13 mouse cellular contexts compared by ENCODE assay signal in genomic region chr16:81068330-81068729, GRCm38 (mm10).
DNase-seq lines count a peak whose midpoint lies in the region; ATAC-seq and TF ChIP-seq lines count a peak whose summit lies in the region.
"Had no signal": no experiment of that assay in that cellular context is flagged by ENCODE, and none has a peak within 500 bp of the region (broad histone marks: within the 10 kb centered on the region; RNA-seq: fewer than 3 reads in every experiment).

No protein-coding gene starts in this region.

- H3K79me2 ChIP-seq in MEL (ENCODE audit: control insufficient read depth, insufficient read depth, low read length, poor library complexity): no peaks in the 10 kb centered on the region

- H3K9me3 ChIP-seq in forebrain, embryonic 11.5 days (ENCODE audit: control insufficient read depth, low read length): no peaks in the 10 kb centered on the region
- no peaks in the 10 kb centered on the region for H3K9me3 ChIP-seq in forebrain, embryonic 12.5 days
- no peaks in the 10 kb centered on the region for H3K9me3 ChIP-seq in limb, embryonic 14.5 days (ENCODE audit: control insufficient read depth, low read length)
- H3K9me3 ChIP-seq in limb, embryonic 10.5 days (replicated peaks): no peaks in the 10 kb centered on the region
- H3K9me3 ChIP-seq in MEL (replicated peaks; ENCODE audit: insufficient read depth, low read length): no peaks in the 10 kb centered on the region

- no peak overlapping the region for H3K4me2 ChIP-seq in forebrain, embryonic 11.5 days (ENCODE audit: low read depth, low read length, severe bottlenecking)
- no peak overlapping the region for H3K4me2 ChIP-seq in forebrain, embryonic 12.5 days
- H3K4me2 ChIP-seq in limb, embryonic 14.5 days (replicated peaks; ENCODE audit: low read depth, low read length, severe bottlenecking): no peak overlapping the region
- H3K4me2 ChIP-seq: heart, embryonic 13.5 days had no signal

- no peak for TF ChIP-seq EP300 in MEL (IDR thresholded peaks at IDR 0.05; ENCODE audit: low read depth in 1 of 2, low read length in 2 of 2)

- no peaks in the 10 kb centered on the region for H3K27me3 ChIP-seq in forebrain, embryonic 11.5 days (ENCODE audit: control insufficient read depth, insufficient read depth, low read length)
- no peaks in the 10 kb centered on the region for H3K27me3 ChIP-seq in forebrain, embryonic 12.5 days
- H3K27me3 ChIP-seq in limb, embryonic 14.5 days (ENCODE audit: control insufficient read depth, insufficient read depth, low read length): no peaks in the 10 kb centered on the region
- H3K27me3 ChIP-seq in limb, embryonic 10.5 days (ENCODE audit: low read depth, poor library complexity, severe bottlenecking): no peaks in the 10 kb centered on the region
- no peaks in the 10 kb centered on the region for H3K27me3 ChIP-seq in MEL (ENCODE audit: control insufficient read depth in 1 of 2, insufficient read depth in 2 of 2, low read length in 2 of 2)
- H3K27me3 ChIP-seq: heart, embryonic 13.5 days had no signal

- no peak overlapping the region for H3K4me3 ChIP-seq in forebrain, embryonic 11.5 days (ENCODE audit: low read depth, low read length)
- no peak overlapping the region for H3K4me3 ChIP-seq in forebrain, embryonic 12.5 days (replicated peaks)
- no peak overlapping the region for H3K4me3 ChIP-seq in limb, embryonic 14.5 days (replicated peaks; ENCODE audit: low read length)
- H3K4me3 ChIP-seq in limb, embryonic 10.5 days: no peak overlapping the region
- no peak overlapping the region for H3K4me3 ChIP-seq in MEL (ENCODE audit: control insufficient read depth in 1 of 2, insufficient read depth in 1 of 2, low read depth in 2 of 2, low read length in 2 of 2)
- H3K4me3 ChIP-seq: heart, embryonic 13.5 days; myocyte had no signal

- TF ChIP-seq CTCF in MEL (IDR thresholded peaks at IDR 0.05 in 2 of 3, conservative IDR thresholded peaks at IDR 0.05 in 1 of 3; ENCODE audit: control insufficient read depth in 1 of 3, insufficient read depth in 1 of 3, low read depth in 2 of 3, low read length in 3 of 3, poor library complexity in 1 of 3, severe bottlenecking in 1 of 3): peak; percentile 2 to 50 (median 8); a peak in 2 of 6 replicates

- no peak for DNase-seq in forebrain, embryonic 11.5 days (ENCODE audit: low spot score)
- peak; percentile 43 for DNase-seq in limb, embryonic 14.5 days (ENCODE audit: low spot score)
- no peak for DNase-seq in limb, embryonic 10.5 days (ENCODE audit: low spot score)
- peak; percentile 6 for DNase-seq in MEL (ENCODE audit: low read depth, low spot score)
- peak; percentile 5 for DNase-seq in forelimb bud, embryonic 11.5 days (ENCODE audit: low read depth, low spot score)
- no peak for DNase-seq in right cerebral cortex, postnatal 14 days
- DNase-seq in adrenal gland, adult 2 months: no peak
- DNase-seq: adrenal gland, adult 8-10 months; kidney, adult 11 months; lung, adult 2 months had no signal

- peak; percentile 32 for TF ChIP-seq RAD21 in MEL (IDR thresholded peaks at IDR 0.05; ENCODE audit: low read depth, low read length)

- WGBS in forebrain, embryonic 11.5 days: 43% methylated on average over 4 of the region's 4 CpGs
- WGBS in forebrain, embryonic 12.5 days: 38% methylated on average over 4 of the region's 4 CpGs
- 47% methylated on average over 4 of the region's 4 CpGs for WGBS in limb, embryonic 14.5 days
- 58% methylated on average over 4 of the region's 4 CpGs for WGBS in limb, embryonic 10.5 days

- TF ChIP-seq POLR2A in limb, embryonic 14.5 days (IDR thresholded peaks at IDR 0.05; ENCODE audit: borderline replicate concordance, extremely low read depth, insufficient read depth, insufficient read length): no peak
- no peak for TF ChIP-seq POLR2A in MEL (IDR thresholded peaks at IDR 0.05; ENCODE audit: control insufficient read depth in 1 of 2, insufficient read depth in 1 of 2, low read depth in 1 of 2, low read length in 2 of 2, poor library complexity in 1 of 2)

- H3K9ac ChIP-seq in forebrain, embryonic 11.5 days (ENCODE audit: low read length): no peak overlapping the region
- no peak overlapping the region for H3K9ac ChIP-seq in forebrain, embryonic 12.5 days
- H3K9ac ChIP-seq in limb, embryonic 14.5 days (ENCODE audit: low read depth, low read length, severe bottlenecking): no peak overlapping the region
- H3K9ac ChIP-seq in MEL (ENCODE audit: control insufficient read depth, low read depth, low read length, poor library complexity, severe bottlenecking): no peak overlapping the region
- H3K9ac ChIP-seq: heart, embryonic 13.5 days had no signal

- H3K4me1 ChIP-seq in forebrain, embryonic 11.5 days (replicated peaks; ENCODE audit: control insufficient read depth, insufficient read depth, low read length): no peaks in the 10 kb centered on the region
- H3K4me1 ChIP-seq in forebrain, embryonic 12.5 days: no peaks in the 10 kb centered on the region
- no peaks in the 10 kb centered on the region for H3K4me1 ChIP-seq in limb, embryonic 14.5 days (ENCODE audit: control insufficient read depth, insufficient read depth, low read length)
- no peaks in the 10 kb centered on the region for H3K4me1 ChIP-seq in limb, embryonic 10.5 days
- H3K4me1 ChIP-seq in MEL (ENCODE audit: control insufficient read depth in 1 of 2, insufficient read depth in 2 of 2, low read length in 2 of 2): no peaks in the 10 kb centered on the region
- H3K4me1 ChIP-seq: heart, embryonic 13.5 days had no signal

- peak; percentile 74 for ATAC-seq in forebrain, embryonic 11.5 days (replicated peaks; ENCODE audit: low FRiP score)
- no peak for ATAC-seq in forebrain, embryonic 12.5 days (ENCODE audit: low FRiP score)
- no peak for ATAC-seq in limb, embryonic 14.5 days (ENCODE audit: low FRiP score, low read depth)

- H3K36me3 ChIP-seq in forebrain, embryonic 11.5 days (ENCODE audit: control insufficient read depth, insufficient read depth, low read length): no peaks in the 10 kb centered on the region
- H3K36me3 ChIP-seq in forebrain, embryonic 12.5 days (replicated peaks): no peaks in the 10 kb centered on the region
- H3K36me3 ChIP-seq in limb, embryonic 14.5 days (ENCODE audit: control insufficient read depth, insufficient read depth, low read length): no peaks in the 10 kb centered on the region
- no peaks in the 10 kb centered on the region for H3K36me3 ChIP-seq in limb, embryonic 10.5 days
- no peaks in the 10 kb centered on the region for H3K36me3 ChIP-seq in MEL (ENCODE audit: control insufficient read depth in 1 of 2, insufficient read depth in 2 of 2, low read length in 2 of 2)
- H3K36me3 ChIP-seq: heart, embryonic 13.5 days had no signal

- no peak overlapping the region for H3K27ac ChIP-seq in forebrain, embryonic 11.5 days (ENCODE audit: low read depth, low read length)
- no peak overlapping the region for H3K27ac ChIP-seq in forebrain, embryonic 12.5 days
- no peak overlapping the region for H3K27ac ChIP-seq in limb, embryonic 14.5 days (replicated peaks; ENCODE audit: low read depth, low read length)
- no peak overlapping the region for H3K27ac ChIP-seq in limb, embryonic 10.5 days
- no peak overlapping the region for H3K27ac ChIP-seq in MEL (ENCODE audit: control insufficient read depth, low read depth, low read length)
- H3K27ac ChIP-seq: heart, embryonic 13.5 days had no signal

TF ChIP-seq in MEL, 35 proteins besides CTCF, POLR2A, EP300 and RAD21:
- TF ChIP-seq TCF12 (IDR thresholded peaks at IDR 0.05; ENCODE audit: low read depth, low read length): no peak
- TF ChIP-seq MYC (IDR thresholded peaks at IDR 0.05; ENCODE audit: low read depth, low read length): no peak
- no peak for TF ChIP-seq USF1 (IDR thresholded peaks at IDR 0.05; ENCODE audit: low read depth, low read length)
- TF ChIP-seq ELF1 (IDR thresholded peaks at IDR 0.05; ENCODE audit: low read depth, low read length): no peak
- TF ChIP-seq MYB (IDR thresholded peaks at IDR 0.05; ENCODE audit: low read depth, low read length): no peak
- no peak for TF ChIP-seq POLR2AphosphoS2 (IDR thresholded peaks at IDR 0.05; ENCODE audit: low read length)
- no peak for TF ChIP-seq NRF1 (IDR thresholded peaks at IDR 0.05; ENCODE audit: insufficient read depth, low read depth, low read length, poor library complexity, severe bottlenecking)
- peak; percentile 52 for TF ChIP-seq SMC3 (IDR thresholded peaks at IDR 0.05; ENCODE audit: low read depth, low read length)
- TF ChIP-seq GABPA (IDR thresholded peaks at IDR 0.05; ENCODE audit: low read depth, low read length): no peak
- no peak for TF ChIP-seq ZNF384 (IDR thresholded peaks at IDR 0.05; ENCODE audit: low read depth, low read length)
- TF ChIP-seq MXI1 (IDR thresholded peaks at IDR 0.05; ENCODE audit: low read depth, low read length): no peak
- 0 out of 2 replicates have a peak, but pooled peaks have one; percentile 24 for TF ChIP-seq ZC3H11A (IDR thresholded peaks at IDR 0.05; ENCODE audit: low read depth, low read length)
- no peak for TF ChIP-seq NELFE (IDR thresholded peaks at IDR 0.05; ENCODE audit: low read depth, low read length)

Comparison
In these comparisons a context has a peak if more than half of its experiments do, and no peak if none do; other contexts are left out.
1. DNase-seq: peak in limb, embryonic 14.5 days (single experiment), MEL (single experiment) and forelimb bud, embryonic 11.5 days (single experiment); none in forebrain, embryonic 11.5 days (single experiment), limb, embryonic 10.5 days (single experiment), right cerebral cortex, postnatal 14 days (single experiment) and adrenal gland, adult 2 months (single experiment).